Mouse (Mus musculus) heart, postnatal 25 days (tissue): ENCODE measurements around the gene Fgd3. TPM values are rescaled to one million over a fixed set of nuclear protein-coding genes. Genes with fewer than 3 reads are reported as not detected.

ENCODE experiments used
- DNase-seq: peaks from one replicate; pipeline ENCODE4 v3.0.0; 2022; ENCODE audit warnings: low spot score
- intact Hi-C: fragments of 180-260 bp; cut with DNase I; formaldehyde crosslinking; loops from one replicate; pipeline ENCODE4 v1.15.1; 2025
- total RNA-seq, 2 experiments: library from RNA; stranded (reverse); gene quantifications; 2 replicates each; pipeline ENCODE4 v1.2.3; 2021

The Fgd3 gene
- total RNA-seq, 2 experiments from 2014 or later = 0.91 to 1.2 TPM

GRCm38 (mm10) chr13:49309501-49309900, 10.6 kb downstream of the Fgd3 start:
- no peak for DNase-seq
- intact Hi-C loops = no loop called here

GRCm38 (mm10) chr13:49308861-49309403, 11.2 kb downstream of the Fgd3 start:
- intact Hi-C loops = no loop called here
- no peak for DNase-seq

- intact Hi-C loops = no loop called here
- DNase-seq = no peak
These were observed 11.9 kb downstream of the Fgd3 start for GRCm38 (mm10) chr13:49308206-49308605.

- no peak for DNase-seq
- intact Hi-C loops = no loop called here
These were observed 12.7 kb downstream of the Fgd3 start for GRCm38 (mm10) chr13:49307311-49307969.

- intact Hi-C loops = no loop called here
- DNase-seq = no peak
These were observed 13.3 kb downstream of the Fgd3 start for GRCm38 (mm10) chr13:49306771-49307310.

GRCm38 (mm10) chr13:49300771-49301170, 19.3 kb downstream of the Fgd3 start:
- intact Hi-C loops = no loop called here
- no peak for DNase-seq

GRCm38 (mm10) chr13:49298514-49299381, 21.4 kb downstream of the Fgd3 start:
- intact Hi-C loops = no loop called here
- DNase-seq = no peak

- intact Hi-C loops = no loop called here
These were observed 23.8 kb downstream of the Fgd3 start for GRCm38 (mm10) chr13:49296270-49296669.

GRCm38 (mm10) chr13:49294108-49294507, 26.0 kb downstream of the Fgd3 start:
- DNase-seq = no peak
- intact Hi-C loops = no loop called here

More at GRCm38 (mm10) chr13:49296270-49296669, 23.8 kb downstream of the Fgd3 start:
- DNase-seq = no peak

- intact Hi-C loops = no loop called here
- no peak for DNase-seq
These were observed 28.2 kb downstream of the Fgd3 start for GRCm38 (mm10) chr13:49291949-49292348.

GRCm38 (mm10) chr13:49291398-49291797, 28.7 kb downstream of the Fgd3 start:
- intact Hi-C loops = no loop called here
- DNase-seq = no peak

- intact Hi-C loops = no loop called here
- DNase-seq = no peak
These were observed 32.9 kb downstream of the Fgd3 start for GRCm38 (mm10) chr13:49287224-49287623.

GRCm38 (mm10) chr13:49286750-49287149, 33.4 kb downstream of the Fgd3 start:
- intact Hi-C loops = no loop called here
- no peak for DNase-seq

- no peak for DNase-seq
- intact Hi-C loops = no loop called here
These were observed 36.4 kb downstream of the Fgd3 start for GRCm38 (mm10) chr13:49283686-49284085.

- intact Hi-C loops = no loop called here
- no peak for DNase-seq
These were observed 37.9 kb downstream of the Fgd3 start for GRCm38 (mm10) chr13:49282168-49282567.

GRCm38 (mm10) chr13:49271831-49272765, 48.0 kb downstream of the Fgd3 start:
- DNase-seq = no peak
- intact Hi-C loops = no loop called here

- DNase-seq = no peak
- intact Hi-C loops = no loop called here
These were observed 49.6 kb downstream of the Fgd3 start for GRCm38 (mm10) chr13:49270500-49270899.

- intact Hi-C loops = no loop called here
- no peak for DNase-seq
These were observed 52.5 kb downstream of the Fgd3 start for GRCm38 (mm10) chr13:49267645-49268044.

GRCm38 (mm10) chr13:49260036-49260722, 59.9 kb downstream of the Fgd3 start:
- intact Hi-C loops = no loop called here
- DNase-seq = no peak
